Mouse (Mus musculus) gastrocnemius, postnatal 14 days (tissue): Measurements from ENCODE around the gene Opa3. TPM values are rescaled to one million over a fixed set of nuclear protein-coding genes. Genes with fewer than 3 reads are reported as not detected.
A peak's percentile ranks its signal among the peaks of the same experiment; 100 is the strongest.

Source experiments
- DNase-seq: peaks from one replicate; pipeline ENCODE4 v3.0.0; 2021; ENCODE audit warnings: mixed read lengths
- intact Hi-C: fragments of 180-260 bp; cut with DNase I; formaldehyde crosslinking; loops from one replicate; pipeline ENCODE4 v1.15.1; 2025; ENCODE audit warnings: low total_unique reads
- total RNA-seq, 2 experiments: library from RNA; stranded (reverse); gene quantifications; 2 replicates each; pipeline ENCODE4 v1.2.3; 2021

Opa3 gene
- total RNA-seq, 2 experiments from 2014 or later, result 35.1 to 43.0 TPM

DNA sequence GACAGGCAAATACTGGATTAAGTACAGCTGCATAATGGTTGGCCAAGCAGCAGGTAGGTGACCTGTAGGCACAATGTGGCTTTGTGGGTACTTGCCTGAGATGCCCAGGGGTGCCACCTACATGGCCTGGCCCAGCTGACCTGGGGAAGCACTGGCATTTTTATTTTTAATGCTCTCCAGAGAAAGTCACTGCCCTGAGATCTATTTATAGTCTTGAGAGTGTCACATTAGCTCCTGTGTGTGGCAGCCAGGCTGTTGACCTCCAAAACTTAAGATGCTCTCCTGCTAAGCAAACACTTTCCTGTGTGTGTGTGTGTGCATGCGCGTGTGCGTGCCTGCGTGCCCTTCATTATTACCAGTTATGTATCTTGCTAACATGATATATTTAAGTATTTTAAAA, 10.2 kb downstream of the Opa3 start:
- no peak for DNase-seq
- intact Hi-C loops, result loop anchor here (10.0 kb wide), 1 partner anchor 106 kb away; the partner anchor contains the start of gene Ercc1

DNA sequence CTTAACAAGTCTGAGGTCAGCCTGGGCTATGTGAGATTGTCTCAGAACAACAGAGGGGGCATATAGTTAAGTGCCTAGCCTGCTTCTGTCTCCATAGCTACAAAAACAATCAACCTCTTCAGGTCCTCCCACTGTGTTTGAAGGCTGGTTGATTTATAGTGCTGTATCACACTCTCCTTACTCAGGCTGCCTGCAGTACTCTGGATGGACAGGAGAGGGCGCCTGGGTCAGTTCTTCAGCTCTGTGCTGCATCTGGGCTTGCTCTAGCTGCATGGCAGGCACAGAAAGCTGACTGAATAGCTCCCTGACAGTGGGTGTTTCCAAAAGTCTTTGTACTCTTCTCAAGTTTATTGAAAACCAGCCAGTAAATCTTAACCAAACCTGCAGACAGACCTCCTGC, 11.3 kb downstream of the Opa3 start:
- intact Hi-C loops, result loop anchor here (10.0 kb wide), 1 partner anchor 105 kb away; the partner anchor contains the start of gene Ercc1
- DNase-seq, result peak; percentile 89

DNA sequence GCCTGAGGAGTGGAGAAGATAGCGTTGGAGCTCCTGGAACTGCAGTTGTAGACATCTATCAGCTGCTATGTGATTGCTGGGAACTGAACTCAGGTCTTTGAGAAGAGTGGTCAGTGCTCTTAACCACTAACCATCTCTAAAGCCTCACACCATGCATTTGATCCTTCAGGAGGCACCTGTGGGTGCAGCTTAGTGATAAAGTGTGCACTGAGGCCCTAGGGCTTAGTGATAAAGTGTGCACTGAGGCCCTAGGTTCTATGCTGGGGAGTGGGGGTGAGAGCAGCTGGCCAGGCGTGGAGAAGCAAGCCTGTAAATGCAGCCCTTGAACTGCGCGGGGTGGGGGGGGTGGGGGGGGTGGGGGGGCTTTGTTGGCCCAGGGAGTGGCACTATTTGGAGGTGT, 11.9 kb downstream of the Opa3 start:
- intact Hi-C loops, result loop anchor here (2.0 to 10.0 kb wide), 2 partner anchors 39 to 105 kb away; partner anchors contain the start of gene Ercc1
- no peak for DNase-seq

- intact Hi-C loops, result loop anchor here (2.0 kb wide), 1 partner anchor 38 kb away; no protein-coding TSS in a partner anchor
- no peak for DNase-seq
Measured at GRCm38 (mm10) chr7:19240905-19241463, 12.8 kb downstream of the Opa3 start.

- DNase-seq, result no peak
- intact Hi-C loops, result no loop called here
Measured at GRCm38 (mm10) chr7:19242005-19242404, 13.9 kb downstream of the Opa3 start.

DNA sequence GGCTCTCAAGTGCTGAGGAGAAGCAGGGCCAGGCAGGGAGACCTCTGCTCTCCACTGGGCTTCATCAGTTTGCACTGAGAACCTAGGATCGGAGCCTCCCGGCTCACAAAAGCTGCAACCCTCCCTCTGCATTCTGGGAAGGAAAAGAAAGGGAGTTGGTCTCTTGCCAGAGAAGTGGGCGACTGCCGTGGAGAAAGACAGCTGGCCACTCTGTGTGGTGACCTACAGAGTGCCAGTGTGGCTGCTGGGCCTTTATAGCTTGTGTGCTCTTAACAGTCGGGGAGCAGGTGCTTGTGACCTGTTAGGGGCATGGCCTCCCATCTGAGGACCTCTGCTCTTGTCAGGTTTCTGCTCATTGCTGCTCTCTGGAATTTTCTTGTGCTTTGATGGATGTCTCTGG, 15.7 kb downstream of the Opa3 start:
- no peak for DNase-seq
- intact Hi-C loops, result no loop called here

- intact Hi-C loops, result no loop called here
- no peak for DNase-seq
Measured at GRCm38 (mm10) chr7:19245083-19245482, 16.9 kb downstream of the Opa3 start.

DNA sequence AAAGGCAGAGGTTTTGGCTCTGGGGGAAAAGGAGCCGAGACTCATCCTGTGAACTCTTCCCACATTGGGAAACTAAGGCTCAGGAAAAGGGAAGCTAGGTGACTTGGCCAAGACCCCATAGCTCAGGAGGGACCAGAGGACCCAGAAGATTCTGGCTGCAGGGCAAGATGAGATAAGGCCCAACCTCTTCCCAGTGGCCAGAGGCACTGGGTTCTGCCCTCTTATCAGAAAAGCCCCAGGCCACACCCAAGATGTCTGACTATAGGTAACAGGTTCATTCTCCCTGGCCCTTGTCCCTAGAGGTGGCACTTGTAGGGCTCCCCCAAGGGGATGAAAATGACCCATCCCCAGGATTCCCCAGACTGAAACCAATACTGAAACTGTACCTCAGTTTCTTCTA, 18.7 kb downstream of the Opa3 start:
- DNase-seq, result no peak
- intact Hi-C loops, result no loop called here

DNA sequence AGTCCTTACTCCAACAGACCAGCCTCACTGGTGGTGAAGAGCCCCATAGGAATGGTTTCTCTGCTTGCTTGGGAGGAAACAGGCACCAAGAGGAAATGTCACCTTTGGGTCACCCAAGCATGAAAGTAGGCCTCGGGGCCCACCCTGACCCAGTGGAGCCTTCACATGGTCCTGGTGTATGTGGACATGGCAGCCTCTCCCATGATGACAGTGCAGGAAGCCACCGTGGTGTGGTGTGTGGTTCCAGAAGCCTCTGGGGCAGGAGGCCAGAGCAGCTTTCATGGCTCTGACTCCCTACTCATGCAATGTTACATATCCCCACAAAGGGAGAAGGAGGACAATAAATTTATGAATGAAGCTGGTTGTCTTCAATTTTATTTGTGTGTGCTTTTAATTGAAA, 19.4 kb downstream of the Opa3 start:
- intact Hi-C loops, result no loop called here
- DNase-seq, result no peak

DNA sequence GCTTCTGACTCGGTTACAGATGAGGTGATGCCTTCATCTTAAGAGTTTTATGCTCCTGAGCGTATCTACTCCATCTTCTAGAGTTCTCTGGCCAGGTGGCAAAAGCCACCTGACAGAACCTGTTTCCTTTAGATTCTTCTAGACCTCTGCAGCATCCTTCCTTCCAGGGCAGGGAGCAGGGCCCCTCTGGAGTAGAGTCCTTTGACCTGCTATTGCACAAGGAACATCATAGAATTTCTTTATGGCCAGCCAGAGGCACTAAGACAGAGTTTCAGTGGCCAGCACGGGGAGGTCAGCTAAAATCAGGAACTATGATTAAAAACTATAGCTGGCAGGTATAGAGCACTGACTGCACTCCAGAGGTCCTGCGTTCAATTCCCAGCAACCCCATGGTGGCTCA, 23.9 kb downstream of the Opa3 start:
- intact Hi-C loops, result no loop called here
- DNase-seq, result no peak

GRCm38 (mm10) chr7:19253437-19253836, 25.3 kb downstream of the Opa3 start:
- no peak for DNase-seq
- intact Hi-C loops, result no loop called here

- intact Hi-C loops, result no loop called here
- DNase-seq, result no peak
Measured at GRCm38 (mm10) chr7:19255395-19255794, 27.3 kb downstream of the Opa3 start.

DNA sequence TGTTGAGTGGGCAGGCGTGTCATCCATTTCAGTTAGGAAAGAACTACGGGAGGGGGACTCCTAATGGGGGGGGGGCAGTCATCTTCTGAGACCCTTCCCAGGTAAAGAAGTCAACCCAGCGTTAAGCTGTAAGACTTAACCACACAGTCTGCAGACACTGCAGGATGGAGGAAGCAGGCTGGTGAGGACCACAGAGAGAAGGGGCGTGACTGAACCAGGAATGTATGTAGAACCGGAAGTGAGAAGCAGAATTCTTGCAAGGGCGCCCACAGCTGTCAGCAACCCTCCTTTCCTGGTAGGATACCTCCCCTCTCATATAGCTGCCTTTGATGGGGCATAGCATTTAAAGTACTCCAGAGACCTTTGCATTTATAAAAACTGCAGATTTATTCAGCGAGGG, 28.4 kb downstream of the Opa3 start:
- intact Hi-C loops, result no loop called here

GRCm38 (mm10) chr7:19257390-19258022, 29.4 kb downstream of the Opa3 start:
- intact Hi-C loops, result no loop called here
- peak; percentile 64 for DNase-seq

More for the DNA sequence above, 28.4 kb downstream of the Opa3 start:
- DNase-seq, result no peak

DNA sequence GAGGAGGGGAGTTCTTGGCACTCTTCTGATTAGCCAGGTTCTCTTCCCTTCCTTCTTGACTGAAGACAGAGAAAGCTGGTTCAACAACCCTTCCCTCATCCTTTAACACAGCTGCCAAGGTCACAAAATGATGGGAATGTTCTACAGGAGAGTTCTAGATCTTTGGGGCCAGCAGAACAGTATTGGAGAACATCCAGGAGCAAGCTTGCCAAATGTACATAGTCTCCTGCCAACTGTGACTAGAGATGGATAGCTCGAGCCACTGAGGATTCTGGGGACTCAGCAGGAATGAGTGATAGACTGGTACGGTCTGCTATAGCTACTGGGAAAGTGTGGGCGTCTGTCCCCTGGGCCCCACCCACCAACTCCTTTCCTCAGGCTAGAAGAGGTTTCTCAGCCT, 30.2 kb downstream of the Opa3 start:
- DNase-seq, result no peak
- intact Hi-C loops, result no loop called here

- intact Hi-C loops, result no loop called here
- DNase-seq, result peak; percentile 38
Measured at GRCm38 (mm10) chr7:19265147-19265546, 37.0 kb downstream of the Opa3 start.

- no peak for DNase-seq
- intact Hi-C loops, result no loop called here
Measured at GRCm38 (mm10) chr7:19265928-19266822, 38.0 kb downstream of the Opa3 start.

DNA sequence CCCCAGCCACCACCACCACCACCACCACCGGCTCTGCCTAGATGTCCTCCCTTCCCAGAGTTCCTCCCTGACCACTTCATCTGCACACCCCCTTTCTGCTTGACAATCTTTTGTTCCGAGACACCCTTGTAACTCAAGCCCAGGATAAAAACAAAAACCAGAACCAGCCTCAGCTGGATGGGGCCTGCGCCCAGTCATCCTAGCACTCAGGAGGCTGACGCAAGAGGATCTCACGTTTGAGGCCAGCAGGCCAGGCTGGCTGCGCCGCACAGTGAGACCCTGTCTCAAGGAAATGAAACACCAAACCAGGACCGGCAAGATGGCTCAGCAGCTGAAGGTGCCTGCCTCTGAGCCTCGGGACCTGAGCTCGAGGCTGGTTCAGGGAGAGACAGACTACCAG, 38.9 kb downstream of the Opa3 start:
- no peak for DNase-seq
- intact Hi-C loops, result no loop called here

- no peak for DNase-seq
- intact Hi-C loops, result no loop called here
Measured at GRCm38 (mm10) chr7:19268993-19269681, 41.0 kb downstream of the Opa3 start.
